Mouse (Mus musculus) right cerebral cortex, postnatal 14 days (tissue): ENCODE measurements around the gene Gin1.
"Not testable (repeated sequence)": the region's sequence is repeated elsewhere in the genome, so short reads cannot be mapped to it uniquely, and the experiment has no call there.

Experiments used
- DNase-seq: peaks from one replicate; pipeline ENCODE4 v3.0.0; 2022

Gene Gin1

GRCm38 (mm10) chr1:97769904-97770753 is at the start of gene Gin1, which contains the start of gene Ppip5k2:
Gene Gin1 (plus strand): TSS chr1:97770172.
Gene Ppip5k2 (minus strand): TSS chr1:97770411.
- DNase-seq, result peak; percentile 95

- DNase-seq, result no peak
Measured at GRCm38 (mm10) chr1:97726730-97727129, 43.2 kb upstream of the Gin1 start.

- DNase-seq, result no peak
Measured at GRCm38 (mm10) chr1:97729339-97729738, 40.6 kb upstream of the Gin1 start.

- DNase-seq, result no peak
Measured at GRCm38 (mm10) chr1:97743063-97743462, 26.9 kb upstream of the Gin1 start.

GRCm38 (mm10) chr1:97745712-97746111 is 24.3 kb upstream of the Gin1 start:
- DNase-seq, result no peak

- DNase-seq, result no peak
Measured at GRCm38 (mm10) chr1:97746261-97746660, 23.7 kb upstream of the Gin1 start.

GRCm38 (mm10) chr1:97748163-97748562 is 21.8 kb upstream of the Gin1 start:
- no peak for DNase-seq

- no peak for DNase-seq
Measured at GRCm38 (mm10) chr1:97753216-97753615, 16.8 kb upstream of the Gin1 start.

- DNase-seq, result no peak
Measured at GRCm38 (mm10) chr1:97754392-97754791, 15.6 kb upstream of the Gin1 start.

- DNase-seq, result no peak
Measured at GRCm38 (mm10) chr1:97759841-97760240, 10.1 kb upstream of the Gin1 start.

GRCm38 (mm10) chr1:97760598-97760997 is 9.4 kb upstream of the Gin1 start:
- DNase-seq, result no peak

GRCm38 (mm10) chr1:97761477-97761876 is 8.5 kb upstream of the Gin1 start:
- no peak for DNase-seq

GRCm38 (mm10) chr1:97765712-97766111 is 4.3 kb upstream of the Gin1 start:
- not testable (repeated sequence) for DNase-seq

- DNase-seq, result no peak
Measured at GRCm38 (mm10) chr1:97768089-97768488, 1.9 kb upstream of the Gin1 start.

- DNase-seq, result no peak
Measured at GRCm38 (mm10) chr1:97768906-97769293, 1.1 kb upstream of the Gin1 start.

- DNase-seq, result no peak
Measured at GRCm38 (mm10) chr1:97769294-97769903, 573 bp upstream of the Gin1 start.

- DNase-seq, result no peak
Measured at GRCm38 (mm10) chr1:97771118-97771517, 1.1 kb downstream of the Gin1 start.

- no peak for DNase-seq
Measured at GRCm38 (mm10) chr1:97771727-97772126, 1.8 kb downstream of the Gin1 start.

GRCm38 (mm10) chr1:97773362-97773761 is 3.4 kb downstream of the Gin1 start:
- DNase-seq, result no peak

- DNase-seq, result no peak
Measured at GRCm38 (mm10) chr1:97773973-97774372, 4.0 kb downstream of the Gin1 start.

- DNase-seq, result no peak
Measured at GRCm38 (mm10) chr1:97781674-97782073, 11.7 kb downstream of the Gin1 start.

GRCm38 (mm10) chr1:97784928-97785327 is 15.0 kb downstream of the Gin1 start:
- no peak for DNase-seq

- no peak for DNase-seq
Measured at GRCm38 (mm10) chr1:97785685-97786393, 15.9 kb downstream of the Gin1 start.

- no peak for DNase-seq
Measured at GRCm38 (mm10) chr1:97787674-97788073, 17.7 kb downstream of the Gin1 start.
